8 mouse cellular contexts compared by ENCODE assay signal in genomic region chr17:23739202-23740135, GRCm38 (mm10). TPM values are rescaled to one million over a fixed set of nuclear protein-coding genes. Genes with fewer than 3 reads are reported as not detected.
DNase-seq lines count a peak whose midpoint lies in the region; ATAC-seq and TF ChIP-seq lines count a peak whose summit lies in the region.

No protein-coding gene starts in this region.

- H3K27me3 ChIP-seq in heart, embryonic 10.5 days (ENCODE audit: insufficient read depth, poor library complexity, severe bottlenecking) = peaks cover 79% of the 10 kb centered on the region
- H3K27me3 ChIP-seq in embryonic facial prominence, embryonic 10.5 days (replicated peaks; ENCODE audit: low read depth, poor library complexity, severe bottlenecking) = peaks cover 83% of the 10 kb centered on the region
- H3K27me3 ChIP-seq in hindbrain, embryonic 13.5 days = peaks cover 40% of the 10 kb centered on the region
- peaks cover 56% of the 10 kb centered on the region for H3K27me3 ChIP-seq in liver, embryonic 14.5 days (ENCODE audit: control insufficient read depth, insufficient read depth, low read length)

- intact Hi-C loops in heart, postnatal 25 days (cut with DNase I) = no loop called here

- no peak for TF ChIP-seq CTCF in liver, embryonic 14.5 days (IDR thresholded peaks at IDR 0.05; ENCODE audit: low read depth)

- H3K4me2 ChIP-seq in hindbrain, embryonic 13.5 days = peak overlapping the region; percentile 88
- H3K4me2 ChIP-seq in liver, embryonic 14.5 days (ENCODE audit: low read depth) = peak overlapping the region; percentile 82

- H3K9ac ChIP-seq in hindbrain, embryonic 13.5 days = peak overlapping the region; percentile 90
- H3K9ac ChIP-seq in liver, embryonic 14.5 days (replicated peaks) = peak overlapping the region; percentile 69

- H3K4me1 ChIP-seq in heart, embryonic 10.5 days = peaks cover 43% of the 10 kb centered on the region
- peaks cover 42% of the 10 kb centered on the region for H3K4me1 ChIP-seq in embryonic facial prominence, embryonic 10.5 days
- peaks cover 41% of the 10 kb centered on the region for H3K4me1 ChIP-seq in hindbrain, embryonic 13.5 days (replicated peaks)
- H3K4me1 ChIP-seq in liver, embryonic 14.5 days (replicated peaks; ENCODE audit: control insufficient read depth in 2 of 2, insufficient read depth in 2 of 2, low read length in 1 of 2) = peaks cover 6 to 7% of the 10 kb centered on the region in 2 experiments; a peak in 3 of 4 replicates

- TF ChIP-seq EP300 in liver, embryonic 14.5 days (IDR thresholded peaks at IDR 0.05; ENCODE audit: low read depth) = no peak

- under 1% methylated on average over 48 of the region's 48 CpGs for WGBS in heart, embryonic 10.5 days
- 1% methylated on average over 48 of the region's 48 CpGs for WGBS in embryonic facial prominence, embryonic 10.5 days
- under 1% methylated on average over 48 of the region's 48 CpGs for WGBS in hindbrain, embryonic 13.5 days
- 3% methylated on average over 48 of the region's 48 CpGs for WGBS in liver, embryonic 14.5 days (ENCODE audit: insufficient replicate concordance)

- H3K27ac ChIP-seq in heart, embryonic 10.5 days = peak overlapping the region; percentile 72
- peak overlapping the region; percentile 82 for H3K27ac ChIP-seq in embryonic facial prominence, embryonic 10.5 days (replicated peaks)
- H3K27ac ChIP-seq in hindbrain, embryonic 13.5 days = peak overlapping the region; percentile 90
- no peak overlapping the region for H3K27ac ChIP-seq in liver, embryonic 14.5 days

- peak; percentile 75 for DNase-seq in heart, embryonic 10.5 days (ENCODE audit: low spot score)
- no peak for DNase-seq in heart, postnatal 25 days (ENCODE audit: low spot score)
- DNase-seq in ES-CJ7 (ENCODE audit: low read depth, low spot score) = peak; percentile 54
- DNase-seq in embryonic facial prominence, embryonic 10.5 days (ENCODE audit: low spot score) = peak; percentile 58
- DNase-seq in liver, embryonic 14.5 days (ENCODE audit: low read depth in 3 of 3, low spot score in 3 of 3) = no peak
- peak; percentile 54 for DNase-seq in right cerebral cortex, adult 18-20 months
- no peak for DNase-seq in adrenal gland, adult 8-10 months

- no peaks in the 10 kb centered on the region for H3K9me3 ChIP-seq in heart, embryonic 10.5 days
- H3K9me3 ChIP-seq in embryonic facial prominence, embryonic 10.5 days = 0 out of 2 replicates have a peak, but pooled peaks cover 6% of the 10 kb centered on the region
- no peaks in the 10 kb centered on the region for H3K9me3 ChIP-seq in hindbrain, embryonic 13.5 days
- no peaks in the 10 kb centered on the region for H3K9me3 ChIP-seq in liver, embryonic 14.5 days (ENCODE audit: control insufficient read depth, low read length)

- H3K4me3 ChIP-seq in heart, embryonic 10.5 days = peak overlapping the region; percentile 68
- H3K4me3 ChIP-seq in embryonic facial prominence, embryonic 10.5 days = peak overlapping the region; percentile 75
- peak overlapping the region; percentile 76 for H3K4me3 ChIP-seq in hindbrain, embryonic 13.5 days
- H3K4me3 ChIP-seq in liver, embryonic 14.5 days (ENCODE audit: insufficient read depth in 1 of 2, low read depth in 2 of 2, low read length in 2 of 2) = peak overlapping the region; percentile 55 to 62

- ATAC-seq in hindbrain, embryonic 13.5 days (ENCODE audit: low FRiP score) = peak; percentile 35
- ATAC-seq in liver, embryonic 14.5 days (ENCODE audit: insufficient read depth) = peak; percentile 15; the same call in 1 of the 2 replicates

- peaks cover 26% of the 10 kb centered on the region for H3K36me3 ChIP-seq in heart, embryonic 10.5 days
- H3K36me3 ChIP-seq in embryonic facial prominence, embryonic 10.5 days (replicated peaks) = peaks cover 34% of the 10 kb centered on the region
- peaks cover 31% of the 10 kb centered on the region for H3K36me3 ChIP-seq in hindbrain, embryonic 13.5 days
- H3K36me3 ChIP-seq in liver, embryonic 14.5 days (replicated peaks; ENCODE audit: control insufficient read depth, insufficient read depth, low read depth) = no peaks in the 10 kb centered on the region; the same call in 1 of the 2 replicates

RNA-seq across cellular contexts. Expression of gene Paqr4, which starts 1.2 kb away (rescaled TPM):
- polyA plus RNA-seq in heart, embryonic 10.5 days (2016; fragmentation: Nextera tagmentation; extraction: Ambion mirVana) = 8.7 and 9.3 TPM in 2 replicates
- total RNA-seq in heart, postnatal 25 days (2021) = 10 to 100 TPM; 26.1 to 29.5 TPM
- polyA plus RNA-seq in embryonic facial prominence, embryonic 10.5 days (2016; fragmentation: Nextera tagmentation; extraction: Ambion mirVana) = 12.6 and 14.1 TPM in 2 replicates
- polyA plus RNA-seq in hindbrain, embryonic 13.5 days (2015; fragmentation: Nextera tagmentation; extraction: Ambion mirVana) = 54.3 and 58.2 TPM in 2 replicates
- 3.6 and 5.7 TPM in 2 replicates for polyA plus RNA-seq in liver, embryonic 14.5 days (2012; rRNA removed)
- polyA plus RNA-seq in liver, embryonic 14.5 days (2014; fragmentation: Nextera tagmentation; extraction: Ambion mirVana) = 6.4 and 7.2 TPM in 2 replicates
- total RNA-seq in adrenal gland, adult 8-10 months (2022) = 10 to 100 TPM in 3 of 4 experiments, 1 to 10 TPM in 1; 7.7 to 17.9 (median 12.0) TPM

RNA-seq across cellular contexts. Expression of gene Kremen2, which starts 6.2 kb away (rescaled TPM):
- 0.43 and 1.9 TPM in 2 replicates for polyA plus RNA-seq in heart, embryonic 10.5 days (2016; fragmentation: Nextera tagmentation; extraction: Ambion mirVana)
- total RNA-seq in heart, postnatal 25 days (2021) = not detected
- 8.3 and 9.6 TPM in 2 replicates for polyA plus RNA-seq in embryonic facial prominence, embryonic 10.5 days (2016; fragmentation: Nextera tagmentation; extraction: Ambion mirVana)
- polyA plus RNA-seq in hindbrain, embryonic 13.5 days (2015; fragmentation: Nextera tagmentation; extraction: Ambion mirVana) = 0.55 and 0.83 TPM in 2 replicates
- 0.02 and 0.03 TPM in 2 replicates for polyA plus RNA-seq in liver, embryonic 14.5 days (2012; rRNA removed)
- polyA plus RNA-seq in liver, embryonic 14.5 days (2014; fragmentation: Nextera tagmentation; extraction: Ambion mirVana) = not detected in 2 replicates
- under 1 TPM in 3 of 4 experiments, not detected in 1; 0.17 to 0.30 (median 0.26) TPM for total RNA-seq in adrenal gland, adult 8-10 months (2022)

RNA-seq across cellular contexts. Expression of gene Pkmyt1, which starts 13.3 kb away (rescaled TPM):
- 46.5 and 53.2 TPM in 2 replicates for polyA plus RNA-seq in heart, embryonic 10.5 days (2016; fragmentation: Nextera tagmentation; extraction: Ambion mirVana)
- 1 to 10 TPM; 1.4 to 1.5 TPM for total RNA-seq in heart, postnatal 25 days (2021)
- polyA plus RNA-seq in embryonic facial prominence, embryonic 10.5 days (2016; fragmentation: Nextera tagmentation; extraction: Ambion mirVana) = 61.6 and 62.0 TPM in 2 replicates
- 18.0 and 18.8 TPM in 2 replicates for polyA plus RNA-seq in hindbrain, embryonic 13.5 days (2015; fragmentation: Nextera tagmentation; extraction: Ambion mirVana)
- polyA plus RNA-seq in liver, embryonic 14.5 days (2012; rRNA removed) = 29.6 and 35.0 TPM in 2 replicates
- 21.2 and 24.5 TPM in 2 replicates for polyA plus RNA-seq in liver, embryonic 14.5 days (2014; fragmentation: Nextera tagmentation; extraction: Ambion mirVana)
- total RNA-seq in adrenal gland, adult 8-10 months (2022) = 1 to 10 TPM; 1.7 to 6.2 (median 3.6) TPM

RNA-seq across cellular contexts. Expression of gene 1520401A03Rik, which starts 16.9 kb away (rescaled TPM):
- polyA plus RNA-seq in heart, embryonic 10.5 days (2016; fragmentation: Nextera tagmentation; extraction: Ambion mirVana) = not detected in 2 replicates
- total RNA-seq in heart, postnatal 25 days (2021) = not detected
- polyA plus RNA-seq in embryonic facial prominence, embryonic 10.5 days (2016; fragmentation: Nextera tagmentation; extraction: Ambion mirVana) = 0.05 TPM in 1 of 2 replicates, not detected in the other
- polyA plus RNA-seq in hindbrain, embryonic 13.5 days (2015; fragmentation: Nextera tagmentation; extraction: Ambion mirVana) = 0.06 and 0.27 TPM in 2 replicates
- 0.04 and 0.09 TPM in 2 replicates for polyA plus RNA-seq in liver, embryonic 14.5 days (2012; rRNA removed)
- polyA plus RNA-seq in liver, embryonic 14.5 days (2014; fragmentation: Nextera tagmentation; extraction: Ambion mirVana) = not detected in 2 replicates
- total RNA-seq in adrenal gland, adult 8-10 months (2022) = 10 to 100 TPM in 3 of 4 experiments, 1 to 10 TPM in 1; 2.4 to 62.8 (median 19.6) TPM

RNA-seq across cellular contexts. Expression of gene Flywch1, which starts 31.9 kb away (rescaled TPM):
- polyA plus RNA-seq in heart, embryonic 10.5 days (2016; fragmentation: Nextera tagmentation; extraction: Ambion mirVana) = 97.9 and 117 TPM in 2 replicates
- 10 to 100 TPM; 29.7 to 33.2 TPM for total RNA-seq in heart, postnatal 25 days (2021)
- 168 and 178 TPM in 2 replicates for polyA plus RNA-seq in embryonic facial prominence, embryonic 10.5 days (2016; fragmentation: Nextera tagmentation; extraction: Ambion mirVana)
- 224 and 228 TPM in 2 replicates for polyA plus RNA-seq in hindbrain, embryonic 13.5 days (2015; fragmentation: Nextera tagmentation; extraction: Ambion mirVana)
- polyA plus RNA-seq in liver, embryonic 14.5 days (2012; rRNA removed) = 4.0 and 4.3 TPM in 2 replicates
- 6.6 and 7.4 TPM in 2 replicates for polyA plus RNA-seq in liver, embryonic 14.5 days (2014; fragmentation: Nextera tagmentation; extraction: Ambion mirVana)
- total RNA-seq in adrenal gland, adult 8-10 months (2022) = 100 to 1,000 TPM in 2 of 4 experiments, 10 to 100 TPM in 2; 82.9 to 115 (median 102) TPM

Comparison
In these comparisons a context has a peak if more than half of its experiments do, and no peak if none do; other contexts are left out.
1. DNase-seq: peak in heart, embryonic 10.5 days (single experiment), ES-CJ7 (single experiment), embryonic facial prominence, embryonic 10.5 days (single experiment) and right cerebral cortex, adult 18-20 months (single experiment); none in heart, postnatal 25 days (single experiment), liver, embryonic 14.5 days (0 of 3) and adrenal gland, adult 8-10 months (single experiment).
2. Peak in every context shown above with its lines, with median percentiles within 50 percentile points of each other: H3K4me3 ChIP-seq.